Mouse (Mus musculus): ENCODE measurements around the gene Hdgf. TPM values are rescaled to one million over a fixed set of nuclear protein-coding genes. Genes with fewer than 3 reads are reported as not detected.
A peak's percentile ranks its signal among the peaks of the same experiment; 100 is the strongest.

Hdgf gene
- polyA plus RNA-seq, 1 experiment from 2014 or later = 137 TPM

DNA sequence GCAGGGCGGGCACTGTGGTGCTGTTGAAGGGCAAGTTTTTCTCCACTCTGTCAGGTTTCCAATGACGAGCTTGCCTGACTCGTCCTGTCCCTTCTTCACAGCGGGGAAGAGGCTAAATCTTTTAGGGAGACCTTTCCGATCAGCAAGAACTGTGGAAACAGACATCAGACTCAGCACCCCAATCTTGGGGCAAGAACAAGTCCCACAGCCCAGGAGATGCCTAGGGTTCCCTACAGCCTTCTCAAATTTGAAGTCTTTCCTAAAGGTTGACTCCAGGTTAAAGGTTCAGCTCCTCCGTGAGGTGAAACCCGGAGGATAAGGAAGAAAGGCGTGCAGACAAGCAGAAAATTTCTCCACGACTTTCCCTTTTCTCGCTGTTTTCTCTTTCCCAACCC lies 54.1 kb downstream of the Hdgf start:
- Histone ChIP-seq H3K27ac (replicated peaks) (peak overlapping the region; percentile 86), H3K27me3 (replicated peaks) (no peaks in the 10 kb centered on the region), H3K4me1 (peaks cover 13% of the 10 kb centered on the region), H3K9me3 (replicated peaks) (no peaks in the 10 kb centered on the region), H3K4me3 (replicated peaks) (peak overlapping the region; percentile 54), H3K4me2 (peak overlapping the region; percentile 86), H3K36me3 (no peaks in the 10 kb centered on the region), H3K9ac (replicated peaks) (peak overlapping the region; percentile 61)
- WGBS = 6% methylated on average over 10 of the region's 10 CpGs
- ATAC-seq (ENCODE audit: low FRiP score) = no peak

DNA sequence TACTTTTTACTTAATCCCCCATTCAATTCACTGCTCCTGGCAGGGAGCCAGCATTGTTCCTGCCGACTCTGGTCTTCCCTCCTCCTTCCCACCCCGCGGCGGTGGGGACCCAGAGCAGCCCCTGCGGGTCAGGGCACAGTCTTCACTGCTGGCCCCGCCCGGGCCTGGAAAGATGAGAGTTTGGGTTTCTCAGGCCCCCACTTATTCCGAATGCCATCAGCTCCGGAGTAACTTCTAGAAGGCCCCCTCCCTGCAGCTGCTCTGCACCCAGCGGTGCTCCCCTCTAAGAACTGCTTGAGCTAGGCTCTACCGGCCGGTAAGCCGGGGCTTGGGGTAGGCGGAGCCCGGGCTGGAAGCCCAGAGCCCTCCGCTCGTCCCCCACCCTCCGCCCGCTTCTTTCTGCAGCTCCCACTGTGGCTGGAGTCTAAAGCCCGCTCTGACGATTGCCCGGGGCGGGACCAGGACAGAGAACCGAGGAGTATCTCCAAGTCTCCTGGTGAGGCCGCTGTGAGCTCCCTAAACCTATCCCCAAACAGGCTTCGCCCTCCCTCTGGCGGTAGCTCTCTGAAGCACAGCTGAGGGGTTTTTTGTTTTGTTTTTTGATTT lies 54.6 kb downstream of the Hdgf start:
- Histone ChIP-seq H3K4me3 (replicated peaks) (peak overlapping the region; percentile 54), H3K36me3 (no peaks in the 10 kb centered on the region), H3K4me1 (peaks cover 13% of the 10 kb centered on the region), H3K9me3 (replicated peaks) (no peaks in the 10 kb centered on the region), H3K9ac (replicated peaks) (peak overlapping the region; percentile 61), H3K27ac (replicated peaks) (peak overlapping the region; percentile 86), H3K4me2 (peak overlapping the region; percentile 86), H3K27me3 (replicated peaks) (no peaks in the 10 kb centered on the region)
- WGBS = 0% methylated on average over 27 of the region's 27 CpGs
- peak; percentile 95 for ATAC-seq (ENCODE audit: low FRiP score)

Other genes with a start within 250 kb of the Hdgf start
- 0.44 and 1.0 TPM in 2 replicates for gene Lrrc71, start 157.7 kb upstream of the Hdgf start, polyA plus RNA-seq (2015; fragmentation: Nextera tagmentation; extraction: Ambion mirVana)
- 41.2 and 50.1 TPM in 2 replicates for gene Ntrk1, start 111.2 kb upstream of the Hdgf start, polyA plus RNA-seq (2015; fragmentation: Nextera tagmentation; extraction: Ambion mirVana)
- 1.1 and 2.0 TPM in 2 replicates for gene Insrr, start 109.4 kb upstream of the Hdgf start, polyA plus RNA-seq (2015; fragmentation: Nextera tagmentation; extraction: Ambion mirVana)
- gene Pear1, start 82.0 kb upstream of the Hdgf start, polyA plus RNA-seq (2015; fragmentation: Nextera tagmentation; extraction: Ambion mirVana) = 9.1 and 13.4 TPM in 2 replicates
- 5.0 TPM in 1 of 2 replicates, not detected in the other for gene Sh2d2a, start 59.6 kb upstream of the Hdgf start, polyA plus RNA-seq (2015; fragmentation: Nextera tagmentation; extraction: Ambion mirVana)
- 16.2 and 17.5 TPM in 2 replicates for gene Prcc, start 20.7 kb upstream of the Hdgf start, polyA plus RNA-seq (2015; fragmentation: Nextera tagmentation; extraction: Ambion mirVana)
- gene Mrpl24, start 13.2 kb downstream of the Hdgf start, polyA plus RNA-seq (2015; fragmentation: Nextera tagmentation; extraction: Ambion mirVana) = 51.0 and 59.5 TPM in 2 replicates
- gene Isg20l2, start 24.0 kb downstream of the Hdgf start, polyA plus RNA-seq (2015; fragmentation: Nextera tagmentation; extraction: Ambion mirVana) = 21.6 and 31.7 TPM in 2 replicates
- 19.3 and 19.7 TPM in 2 replicates for gene Rrnad1, start 24.4 kb downstream of the Hdgf start, polyA plus RNA-seq (2015; fragmentation: Nextera tagmentation; extraction: Ambion mirVana)
- gene Crabp2, start 42.3 kb downstream of the Hdgf start, polyA plus RNA-seq (2015; fragmentation: Nextera tagmentation; extraction: Ambion mirVana) = 81.1 and 86.0 TPM in 2 replicates
- gene Nes, start 64.8 kb downstream of the Hdgf start, polyA plus RNA-seq (2015; fragmentation: Nextera tagmentation; extraction: Ambion mirVana) = 22.5 and 22.8 TPM in 2 replicates
- 127 and 139 TPM in 2 replicates for gene Bcan, start 93.9 kb downstream of the Hdgf start, polyA plus RNA-seq (2015; fragmentation: Nextera tagmentation; extraction: Ambion mirVana)
- 0.34 and 0.90 TPM in 2 replicates for gene Hapln2, start 121.3 kb downstream of the Hdgf start, polyA plus RNA-seq (2015; fragmentation: Nextera tagmentation; extraction: Ambion mirVana)
- gene Gpatch4, start 136.8 kb downstream of the Hdgf start, polyA plus RNA-seq (2015; fragmentation: Nextera tagmentation; extraction: Ambion mirVana) = 36.6 and 42.6 TPM in 2 replicates
- 155 and 159 TPM in 2 replicates for gene Naxe, start 152.2 kb downstream of the Hdgf start, polyA plus RNA-seq (2015; fragmentation: Nextera tagmentation; extraction: Ambion mirVana)
- 0.38 TPM in 1 of 2 replicates, not detected in the other for gene Ttc24, start 172.0 kb downstream of the Hdgf start, polyA plus RNA-seq (2015; fragmentation: Nextera tagmentation; extraction: Ambion mirVana)
- gene Iqgap3, start 175.7 kb downstream of the Hdgf start, polyA plus RNA-seq (2015; fragmentation: Nextera tagmentation; extraction: Ambion mirVana) = 2.8 and 4.9 TPM in 2 replicates
- gene Mef2d, start 236.1 kb downstream of the Hdgf start, polyA plus RNA-seq (2015; fragmentation: Nextera tagmentation; extraction: Ambion mirVana) = 14.3 and 20.3 TPM in 2 replicates